Mouse (Mus musculus) small intestine, adult 2 months (tissue): ENCODE results near the gene Tescl.

ENCODE experiments used
- CTCF ChIP-seq: fragments of 200-500 bp; IDR thresholded peaks from 2 replicates; pipeline ENCODE4 v1.5.1; 2012; ENCODE audit warnings: low read depth, mild to moderate bottlenecking, control low read depth, inconsistent platforms, low read length, moderate library complexity, mixed read lengths; ENCODE audit not compliant: insufficient replicate concordance, insufficient read length; ENCODE audit errors: extremely low read depth
- POLR2A ChIP-seq: fragments of 200-500 bp; IDR thresholded peaks from 2 replicates; pipeline ENCODE4 v1.6.1; 2012; ENCODE audit warnings: low read depth, mild to moderate bottlenecking, control low read depth, inconsistent platforms, low read length, moderate library complexity

DNA sequence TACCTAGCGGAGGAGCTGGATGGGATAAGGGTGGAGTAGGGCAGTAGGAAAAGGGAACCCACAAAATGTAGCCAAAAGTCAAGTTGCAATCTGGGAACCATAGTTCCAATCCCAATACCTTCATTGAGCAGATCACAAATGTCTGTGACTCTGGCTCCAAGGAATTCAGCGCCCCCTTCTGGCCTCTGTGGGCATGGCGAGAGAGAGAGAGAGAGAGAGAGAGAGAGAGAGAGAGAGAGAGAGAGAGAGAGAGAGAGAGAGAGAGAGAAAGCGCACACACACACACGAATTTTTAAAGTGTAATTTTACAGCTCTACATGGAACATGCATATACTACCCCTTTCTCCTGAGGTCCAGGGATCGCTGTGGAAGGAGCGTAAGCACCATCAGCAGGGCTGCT, 29.5 kb upstream of the Tescl start:
- TF ChIP-seq CTCF (peak; percentile 48; the same call in 1 of the 2 replicates), POLR2A (no peak)
